Mouse (Mus musculus) erythroblast, embryonic 14.5 days (primary cell): Measurements from ENCODE around the gene Elf5.

ENCODE experiments used
- GATA1 ChIP-seq: IDR thresholded peaks from 2 replicates; pipeline ENCODE4 v1.6.1; 2012; ENCODE audit warnings: low read length, inconsistent platforms, mixed read lengths
- TAL1 ChIP-seq: IDR thresholded peaks from 3 replicates; pipeline ENCODE4 v1.6.1; 2012; ENCODE audit warnings: low read length, inconsistent platforms, mixed read lengths

- no peak for TF ChIP-seq GATA1
- no peak for TF ChIP-seq TAL1
Measured at GRCm38 (mm10) chr2:103477456-103477855, 66.0 kb downstream of the Elf5 start.
